Mouse (Mus musculus): ENCODE data around the gene Btbd9. TPM values are rescaled to one million over a fixed set of nuclear protein-coding genes. Genes with fewer than 3 reads are reported as not detected.

Btbd9 gene
- total RNA-seq, 1 experiment: 28.2 TPM

GRCm38 (mm10) chr17:30454155-30454861, 122.0 kb downstream of the Btbd9 start:
- no peak for TF ChIP-seq ZC3H11A (IDR thresholded peaks at IDR 0.05; ENCODE audit: borderline replicate concordance, low read depth, low read length)
- no peak for TF ChIP-seq HCFC1 (IDR thresholded peaks at IDR 0.05; ENCODE audit: borderline replicate concordance, insufficient read depth, low read length)
- no peak for TF ChIP-seq CHD2 (IDR thresholded peaks at IDR 0.05; ENCODE audit: low read depth, low read length)
- no peak for TF ChIP-seq MAFK (IDR thresholded peaks at IDR 0.05; ENCODE audit: insufficient read depth, low read depth, low read length)
- no peak for TF ChIP-seq ZNF384 (IDR thresholded peaks at IDR 0.05; ENCODE audit: low read depth, low read length)
- no peak overlapping the region for H3K4me3 ChIP-seq (ENCODE audit: insufficient read depth in 1 of 2, low read depth in 1 of 2, low read length in 2 of 2, poor library complexity in 1 of 2, severe bottlenecking in 1 of 2)
- no peaks in the 10 kb centered on the region for H3K36me3 ChIP-seq (ENCODE audit: control insufficient read depth, insufficient read depth, low read length, poor library complexity, severe bottlenecking)
- no peak overlapping the region for H3K27ac ChIP-seq (ENCODE audit: insufficient read depth, low read depth, low read length, poor library complexity, severe bottlenecking)
- in situ Hi-C loops (cut with MboI; ENCODE audit: low sequenced_read_pairs in 2 of 2, unreplicated experiment in 2 of 2): loop anchor here (5.0 to 10.0 kb wide), 2 partner anchors 360 to 468 kb away; no protein-coding TSS in a partner anchor
- H3K9me3 ChIP-seq (ENCODE audit: control insufficient read depth, insufficient read depth, low read depth, low read length): no peaks in the 10 kb centered on the region
- DNase-seq (ENCODE audit: low read depth, low spot score): no peak
- no peak overlapping the region for H3K9ac ChIP-seq (ENCODE audit: insufficient read depth, low read depth, low read length, poor library complexity, severe bottlenecking)
- peaks cover 0 to 8% of the 10 kb centered on the region in 2 experiments; a peak in 1 of 4 replicates for H3K4me1 ChIP-seq (ENCODE audit: control insufficient read depth in 2 of 2, insufficient read depth in 2 of 2, low read length in 2 of 2, poor library complexity in 1 of 2)

- TF ChIP-seq MAFK (IDR thresholded peaks at IDR 0.05; ENCODE audit: insufficient read depth, low read depth, low read length): no peak
- TF ChIP-seq CHD2 (IDR thresholded peaks at IDR 0.05; ENCODE audit: low read depth, low read length): no peak
- no peak for TF ChIP-seq ZNF384 (IDR thresholded peaks at IDR 0.05; ENCODE audit: low read depth, low read length)
- TF ChIP-seq HCFC1 (IDR thresholded peaks at IDR 0.05; ENCODE audit: borderline replicate concordance, insufficient read depth, low read length): no peak
- no peaks in the 10 kb centered on the region for H3K9me3 ChIP-seq (ENCODE audit: control insufficient read depth, insufficient read depth, low read depth, low read length)
- DNase-seq (ENCODE audit: low read depth, low spot score): no peak
- H3K27ac ChIP-seq (ENCODE audit: insufficient read depth, low read depth, low read length, poor library complexity, severe bottlenecking): no peak overlapping the region
- no peak overlapping the region for H3K4me3 ChIP-seq (ENCODE audit: insufficient read depth in 1 of 2, low read depth in 1 of 2, low read length in 2 of 2, poor library complexity in 1 of 2, severe bottlenecking in 1 of 2)
- H3K9ac ChIP-seq (ENCODE audit: insufficient read depth, low read depth, low read length, poor library complexity, severe bottlenecking): no peak overlapping the region
- peaks cover 2% of the 10 kb centered on the region; the same call in 1 of the 2 replicates for H3K36me3 ChIP-seq (ENCODE audit: control insufficient read depth, insufficient read depth, low read length, poor library complexity, severe bottlenecking)
- H3K4me1 ChIP-seq (ENCODE audit: control insufficient read depth in 2 of 2, insufficient read depth in 2 of 2, low read length in 2 of 2, poor library complexity in 1 of 2): peaks cover 0 to 8% of the 10 kb centered on the region in 2 experiments; a peak in 1 of 4 replicates
- in situ Hi-C loops (cut with MboI; ENCODE audit: low sequenced_read_pairs in 2 of 2, unreplicated experiment in 2 of 2): loop anchor here (5.0 to 10.0 kb wide), 2 partner anchors 362 to 469 kb away; no protein-coding TSS in a partner anchor
Observed at GRCm38 (mm10) chr17:30453272-30453671, 123.0 kb downstream of the Btbd9 start.

GRCm38 (mm10) chr17:30452363-30452762, 123.9 kb downstream of the Btbd9 start:
- Histone ChIP-seq H3K9me3 (ENCODE audit: control insufficient read depth, insufficient read depth, low read depth, low read length) (no peaks in the 10 kb centered on the region), H3K36me3 (ENCODE audit: control insufficient read depth, insufficient read depth, low read length, poor library complexity, severe bottlenecking) (peaks cover 2% of the 10 kb centered on the region; the same call in 1 of the 2 replicates), H3K4me1 (ENCODE audit: control insufficient read depth in 2 of 2, insufficient read depth in 2 of 2, low read length in 2 of 2, poor library complexity in 1 of 2) (peaks cover 0 to 8% of the 10 kb centered on the region in 2 experiments; a peak in 1 of 4 replicates), H3K27ac (ENCODE audit: insufficient read depth, low read depth, low read length, poor library complexity, severe bottlenecking) (no peak overlapping the region), H3K9ac (ENCODE audit: insufficient read depth, low read depth, low read length, poor library complexity, severe bottlenecking) (no peak overlapping the region), H3K4me3 (ENCODE audit: insufficient read depth in 1 of 2, low read depth in 1 of 2, low read length in 2 of 2, poor library complexity in 1 of 2, severe bottlenecking in 1 of 2) (no peak overlapping the region)
- TF ChIP-seq HCFC1 (IDR thresholded peaks at IDR 0.05; ENCODE audit: borderline replicate concordance, insufficient read depth, low read length) (no peak), ZNF384 (IDR thresholded peaks at IDR 0.05; ENCODE audit: low read depth, low read length) (no peak), MAFK (IDR thresholded peaks at IDR 0.05; ENCODE audit: insufficient read depth, low read depth, low read length) (no peak), CHD2 (IDR thresholded peaks at IDR 0.05; ENCODE audit: low read depth, low read length) (no peak), ZC3H11A (IDR thresholded peaks at IDR 0.05; ENCODE audit: borderline replicate concordance, low read depth, low read length) (no peak)
- no peak for DNase-seq (ENCODE audit: low read depth, low spot score)
- in situ Hi-C loops (cut with MboI; ENCODE audit: low sequenced_read_pairs in 2 of 2, unreplicated experiment in 2 of 2): loop anchor here (5.0 to 10.0 kb wide), 2 partner anchors 362 to 470 kb away; no protein-coding TSS in a partner anchor

- Histone ChIP-seq H3K9ac (ENCODE audit: insufficient read depth, low read depth, low read length, poor library complexity, severe bottlenecking) (no peak overlapping the region), H3K9me3 (ENCODE audit: control insufficient read depth, insufficient read depth, low read depth, low read length) (no peaks in the 10 kb centered on the region), H3K4me3 (ENCODE audit: insufficient read depth in 1 of 2, low read depth in 1 of 2, low read length in 2 of 2, poor library complexity in 1 of 2, severe bottlenecking in 1 of 2) (no peak overlapping the region), H3K4me1 (ENCODE audit: control insufficient read depth in 2 of 2, insufficient read depth in 2 of 2, low read length in 2 of 2, poor library complexity in 1 of 2) (peaks cover 0 to 4% of the 10 kb centered on the region in 2 experiments; a peak in 1 of 4 replicates), H3K27ac (ENCODE audit: insufficient read depth, low read depth, low read length, poor library complexity, severe bottlenecking) (no peak overlapping the region), H3K36me3 (ENCODE audit: control insufficient read depth, insufficient read depth, low read length, poor library complexity, severe bottlenecking) (peaks cover 2% of the 10 kb centered on the region; the same call in 1 of the 2 replicates)
- DNase-seq (ENCODE audit: low read depth, low spot score): no peak
- in situ Hi-C loops (cut with MboI; ENCODE audit: low sequenced_read_pairs in 2 of 2, unreplicated experiment in 2 of 2): no loop called here
- no peak for TF ChIP-seq HCFC1 (IDR thresholded peaks at IDR 0.05; ENCODE audit: borderline replicate concordance, insufficient read depth, low read length)
Observed at GRCm38 (mm10) chr17:30448562-30448961, 127.7 kb downstream of the Btbd9 start.
